Mouse (Mus musculus) heart, postnatal 10 days (tissue): ENCODE measurements around the gene Gimap7. TPM values are rescaled to one million over a fixed set of nuclear protein-coding genes. Genes with fewer than 3 reads are reported as not detected.

ENCODE experiments used
- total RNA-seq, 2 experiments: library from RNA; stranded (reverse); gene quantifications; 2 replicates each; pipeline ENCODE4 v1.2.3; 2021

Gene Gimap7
- total RNA-seq, 2 experiments from 2014 or later, result not detected

Other genes with a start within 250 kb of the Gimap7 start
- gene Atp6v0e2, start 181.0 kb upstream of the Gimap7 start, total RNA-seq, result 10 to 100 TPM; 14.4 to 15.7 TPM
- gene Lrrc61, start 163.8 kb upstream of the Gimap7 start, total RNA-seq, result 10 to 100 TPM; 12.4 to 16.7 TPM
- gene Rarres2, start 145.8 kb upstream of the Gimap7 start, total RNA-seq, result 100 to 1,000 TPM in 1 of 2 experiments, 10 to 100 TPM in 1; 86.7 to 106 TPM
- not detected for gene Gm45021, start 129.0 kb upstream of the Gimap7 start, total RNA-seq
- 10 to 100 TPM; 24.3 to 27.7 TPM for gene Repin1, start 124.7 kb upstream of the Gimap7 start, total RNA-seq
- gene Gm44965, start 124.7 kb upstream of the Gimap7 start, total RNA-seq, result 1 to 10 TPM in 1 of 2 experiments, not detected in 1; 5.4 TPM
- 1 to 10 TPM; 5.8 to 5.9 TPM for gene Zfp775, start 116.6 kb upstream of the Gimap7 start, total RNA-seq
- gene AI854703, start 91.9 kb upstream of the Gimap7 start, total RNA-seq, result under 1 TPM; 0.50 to 0.89 TPM
- 10 to 100 TPM; 11.0 to 14.0 TPM for gene Gimap8, start 71.4 kb upstream of the Gimap7 start, total RNA-seq
- 1 to 10 TPM; 6.0 to 7.5 TPM for gene Gimap9, start 42.5 kb upstream of the Gimap7 start, total RNA-seq
- 10 to 100 TPM; 46.9 to 57.4 TPM for gene Gimap4, start 34.1 kb upstream of the Gimap7 start, total RNA-seq
- gene Gimap6, start 10.4 kb upstream of the Gimap7 start, total RNA-seq, result 10 to 100 TPM; 73.8 to 74.5 TPM
- 1 to 10 TPM; 5.0 to 6.6 TPM for gene Gm28053, start within 50 bp of the Gimap7 start, total RNA-seq
- 10 to 100 TPM; 19.1 to 20.3 TPM for gene Gimap1, start 20.4 kb downstream of the Gimap7 start, total RNA-seq
- 10 to 100 TPM; 10.1 to 13.3 TPM for gene Gimap5, start 27.6 kb downstream of the Gimap7 start, total RNA-seq
- gene Gimap3, start 52.2 kb downstream of the Gimap7 start, total RNA-seq, result under 1 TPM; 0.45 to 0.72 TPM
- gene Tmem176a, start 122.3 kb downstream of the Gimap7 start, total RNA-seq, result 10 to 100 TPM; 22.4 to 27.5 TPM
- 10 to 100 TPM; 72.1 to 81.8 TPM for gene Tmem176b, start 122.9 kb downstream of the Gimap7 start, total RNA-seq
- not detected for gene Aoc1, start 154.3 kb downstream of the Gimap7 start, total RNA-seq
- not detected for gene 1600015I10Rik, start 211.3 kb downstream of the Gimap7 start, total RNA-seq